Mouse (Mus musculus): ENCODE results near the gene Tsga10ip.

DNA sequence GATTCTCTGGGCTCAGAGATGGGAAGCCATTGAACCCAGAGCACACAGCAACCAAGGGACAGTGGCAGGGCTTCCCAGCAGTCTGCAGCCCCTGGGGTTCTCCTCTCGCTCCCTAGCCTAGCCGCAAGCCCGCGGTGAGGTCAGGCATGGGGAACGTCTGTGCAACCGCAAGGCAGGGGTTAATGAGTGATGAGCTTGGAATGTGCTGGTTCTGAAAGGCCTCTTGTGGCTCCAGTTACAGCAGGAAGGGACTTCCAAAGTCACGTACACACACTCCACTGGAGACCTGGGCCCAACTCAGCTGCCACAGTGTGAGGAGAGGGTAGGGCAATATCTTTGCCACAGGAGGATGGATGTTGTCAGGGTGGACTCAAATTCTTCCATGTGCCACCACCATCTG lies 42.6 kb upstream of the Tsga10ip start:
- TF ChIP-seq EP300 (IDR thresholded peaks at IDR 0.05) (no peak), CTCF (IDR thresholded peaks at IDR 0.05) (no peak)
